18 mouse cellular contexts compared by ENCODE assay signal in genomic region chr5:137036211-137036610, GRCm38 (mm10). TPM values are rescaled to one million over a fixed set of nuclear protein-coding genes. Genes with fewer than 3 reads are reported as not detected.
"Had no signal": no experiment of that assay in that cellular context is flagged by ENCODE, and none has a peak within 500 bp of the region (broad histone marks: within the 10 kb centered on the region; RNA-seq: fewer than 3 reads in every experiment).

No protein-coding gene starts in this region.

- H3K4me3 ChIP-seq: limb, embryonic 10.5 days; liver, embryonic 15.5 days; megakaryocyte, embryonic 14.5 days; midbrain, embryonic 15.5 days; neural tube, embryonic 12.5 days had no signal

- DNase-seq: kidney, adult 18-20 months; kidney, postnatal 10 days; kidney, postnatal 4 days; lung, adult 2 months; retina, postnatal 1 day; right cerebral cortex, postnatal 4 days; spleen, adult 18-20 months; thymus, adult 18-20 months; thymus, postnatal 14 days had no signal

- H3K27ac ChIP-seq: limb, embryonic 10.5 days; liver, embryonic 15.5 days; macrophage; midbrain, embryonic 15.5 days; neural tube, embryonic 12.5 days had no signal

RNA-seq across cellular contexts. Expression of gene Vgf, which starts 10.0 kb away (rescaled TPM):
- total RNA-seq: monocyte, adult 5-6 weeks; neutrophil, adult 5-6 weeks had no signal
- polyA plus RNA-seq: liver, embryonic 15.5 days; lung, adult 2 months; macrophage had no signal

RNA-seq across cellular contexts. Expression of gene Serpine1, which starts 35.9 kb away (rescaled TPM):
- total RNA-seq: monocyte, adult 5-6 weeks; neutrophil, adult 5-6 weeks had no signal
- polyA plus RNA-seq: midbrain, embryonic 11.5 days had no signal
